Mouse (Mus musculus): ENCODE results near the gene Slc25a44. TPM values are rescaled to one million over a fixed set of nuclear protein-coding genes. Genes with fewer than 3 reads are reported as not detected.
"Not testable (repeated sequence)": the region's sequence is repeated elsewhere in the genome, so short reads cannot be mapped to it uniquely, and the experiment has no call there.

Gene Slc25a44
- total RNA-seq, 2 experiments from 2014 or later = 11.1 to 17.9 TPM

DNA sequence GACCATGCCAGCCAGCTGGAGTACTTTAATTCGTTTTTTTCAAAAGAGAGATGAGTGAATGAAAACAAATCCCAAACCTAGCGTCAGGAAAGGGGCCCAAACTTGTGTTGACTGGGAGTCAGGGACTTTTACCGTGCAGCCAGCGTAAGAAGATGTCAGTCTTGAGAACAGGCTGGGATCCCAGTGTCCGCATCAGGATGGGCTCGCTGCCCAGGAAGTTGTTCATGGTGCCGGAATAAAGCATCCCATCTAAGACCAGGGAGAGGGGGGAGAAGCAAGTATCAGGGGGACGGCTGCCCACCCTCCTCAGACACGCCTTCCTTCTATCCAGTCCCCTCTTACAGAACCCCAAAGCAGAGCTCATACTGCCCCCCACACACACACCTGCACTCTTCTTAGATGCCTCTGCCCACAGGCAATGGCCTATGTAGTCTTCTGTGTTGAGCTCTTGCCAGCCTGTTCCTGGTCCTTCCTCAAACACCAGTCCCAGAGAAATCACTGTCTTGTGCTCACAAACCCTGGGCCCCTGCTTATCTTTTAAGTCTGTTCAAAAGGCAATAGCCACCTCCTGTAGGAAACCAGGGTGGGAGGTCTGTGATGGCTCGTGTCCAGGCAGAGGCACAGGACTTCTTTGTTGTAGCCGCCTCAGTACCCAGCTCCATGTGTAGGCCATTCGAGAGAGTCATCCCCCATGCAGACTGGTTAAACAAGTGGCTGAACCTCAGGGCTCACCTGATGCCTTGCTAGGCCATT, 25.6 kb upstream of the Slc25a44 start:
- ATAC-seq (replicated peaks; ENCODE audit: poor library complexity) = no peak

DNA sequence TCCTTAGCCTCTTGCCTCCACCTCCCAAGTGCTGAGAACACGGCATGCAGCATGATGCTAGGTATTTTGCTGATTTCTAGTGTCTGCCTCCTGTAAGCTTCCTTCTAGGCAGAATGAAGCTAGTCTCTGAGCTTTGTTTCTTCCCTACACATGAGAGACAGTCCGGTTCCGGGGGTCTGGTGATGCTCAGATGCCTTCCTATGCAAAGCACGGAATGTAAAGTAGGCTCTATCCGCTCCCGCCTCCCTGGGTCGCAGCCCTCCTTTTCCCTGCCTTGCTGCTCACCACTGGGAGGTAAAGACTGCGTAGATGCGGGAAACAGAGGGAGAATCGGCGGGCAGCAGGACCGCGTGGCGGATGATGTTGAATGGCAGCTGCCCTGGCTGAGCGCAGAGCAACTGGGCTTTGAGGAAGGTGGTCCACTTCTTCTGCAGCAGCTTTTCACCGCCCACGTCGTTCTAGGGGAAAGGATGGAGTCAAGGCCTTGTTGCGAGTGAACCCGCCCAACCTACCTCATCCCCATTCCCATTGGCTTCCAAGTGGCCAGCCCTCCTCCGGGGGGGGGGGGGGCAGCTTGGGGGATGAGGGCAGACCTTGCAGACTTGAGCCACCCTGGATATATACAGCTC, 24.6 kb upstream of the Slc25a44 start:
- no peak for ATAC-seq (replicated peaks; ENCODE audit: poor library complexity)

DNA sequence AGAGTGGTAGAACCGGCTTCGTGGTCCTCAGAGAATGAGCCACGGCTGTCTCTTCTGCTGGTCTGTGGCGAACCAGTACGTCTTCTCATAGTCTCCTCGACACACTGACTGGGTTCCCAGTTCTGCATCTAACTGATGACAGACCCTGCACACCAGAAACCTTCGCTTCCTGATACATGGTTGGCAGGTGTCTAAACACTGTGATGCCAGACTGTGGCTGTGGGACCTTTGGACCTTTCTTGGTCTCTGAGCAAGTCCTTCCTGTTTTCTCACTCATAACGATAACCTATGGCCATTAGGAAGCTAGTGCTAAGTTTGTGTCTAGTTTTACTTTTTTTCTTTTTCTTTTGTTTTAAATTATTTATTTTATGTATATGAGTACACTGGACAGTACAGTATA, 23.5 kb upstream of the Slc25a44 start:
- ATAC-seq (replicated peaks; ENCODE audit: poor library complexity) = no peak

DNA sequence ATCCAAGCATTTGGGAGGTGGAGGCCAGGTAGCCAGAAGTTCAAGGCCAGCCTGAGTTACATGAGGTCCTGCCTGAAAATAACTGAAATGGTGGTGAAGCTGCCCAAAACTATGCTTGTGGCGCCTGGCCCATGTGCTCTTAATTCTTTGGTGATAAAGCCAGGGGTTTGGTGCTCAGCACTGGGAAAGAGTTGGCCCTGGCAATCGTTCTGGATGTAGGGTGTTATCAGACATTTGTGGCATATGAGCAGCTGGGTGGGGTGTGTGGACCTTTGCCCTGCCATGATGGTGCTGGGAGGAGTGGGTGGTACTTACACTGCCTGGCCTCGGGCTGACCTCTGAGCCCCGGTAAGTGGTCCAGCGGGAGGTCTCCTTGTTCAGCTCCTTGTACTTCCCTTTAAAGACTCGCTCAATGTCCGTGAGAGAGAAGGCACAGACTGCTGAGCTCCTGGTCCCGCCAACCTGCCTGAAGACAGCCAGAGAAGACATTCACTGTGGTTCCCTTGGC, 22.8 kb upstream of the Slc25a44 start:
- ATAC-seq (replicated peaks; ENCODE audit: poor library complexity) = peak; percentile 59

DNA sequence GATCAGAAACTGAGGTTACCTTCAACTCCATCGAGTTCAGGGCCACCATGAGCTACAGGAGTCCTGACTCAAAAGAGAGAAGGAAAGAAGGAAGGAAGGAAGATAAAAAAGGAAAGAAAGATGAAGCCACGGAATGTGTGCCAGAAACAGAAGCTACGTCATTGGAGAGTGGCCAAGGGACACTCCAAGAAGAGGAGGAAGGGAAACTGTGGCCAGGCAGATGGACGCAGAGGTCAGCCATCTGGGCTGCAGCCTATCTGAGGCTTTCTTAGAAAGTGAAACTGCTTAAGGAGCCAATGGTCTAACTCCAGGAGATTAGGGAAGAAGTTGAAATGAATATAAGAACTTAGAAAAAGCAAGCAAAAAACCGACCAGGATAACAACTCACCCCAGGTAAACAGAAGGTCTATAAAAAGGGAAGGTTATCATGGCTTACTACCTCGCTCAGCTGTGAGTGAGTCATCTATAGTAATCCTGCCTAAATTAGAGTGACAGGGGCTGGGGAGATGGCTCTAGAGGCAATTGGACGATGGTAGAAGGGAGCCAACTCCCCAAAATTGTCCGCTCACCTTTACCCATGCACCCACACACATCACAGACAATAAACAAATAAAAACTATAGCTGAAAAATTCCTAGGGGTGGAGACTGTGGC, 21.7 kb upstream of the Slc25a44 start:
- ATAC-seq (replicated peaks; ENCODE audit: poor library complexity) = 0 out of 2 replicates have a peak, but pooled peaks have one; percentile 30

DNA sequence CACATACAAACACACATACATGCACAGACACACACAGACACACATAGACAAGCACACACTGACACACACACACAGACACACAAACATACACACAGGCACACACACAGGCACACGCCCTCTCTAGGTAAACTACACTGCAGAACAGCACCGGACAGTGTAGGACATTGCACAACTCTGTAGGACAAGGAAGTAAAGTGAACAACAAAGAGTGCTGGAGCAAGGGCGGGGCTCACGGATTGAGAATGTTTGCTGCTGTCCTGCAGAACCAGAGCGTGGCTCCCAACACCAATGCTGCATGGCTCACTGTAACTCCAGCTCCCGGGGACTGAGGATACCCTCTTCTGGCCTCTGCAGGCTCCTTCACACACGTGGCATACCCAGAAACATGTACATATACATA, 17.9 kb upstream of the Slc25a44 start:
- peak; percentile 59 for ATAC-seq (replicated peaks; ENCODE audit: poor library complexity)

DNA sequence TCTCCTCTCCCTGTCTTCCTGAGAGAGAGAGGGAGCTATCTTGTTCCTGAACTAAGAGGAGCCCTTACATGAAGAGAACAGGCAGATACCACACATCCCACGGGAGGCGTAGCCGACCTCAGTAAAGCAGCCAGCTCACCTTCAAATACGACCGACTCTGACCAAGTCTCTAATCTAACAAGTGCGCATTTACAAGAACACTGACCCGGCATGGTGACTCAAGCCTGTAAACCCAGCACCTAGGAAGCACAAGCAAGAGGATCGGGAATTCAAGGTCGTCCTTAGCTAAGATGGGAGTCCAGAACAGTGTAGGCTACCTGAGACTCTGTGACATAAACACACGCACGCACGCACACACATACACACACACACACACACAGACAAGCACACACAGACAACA, 17.5 kb upstream of the Slc25a44 start:
- ATAC-seq (replicated peaks; ENCODE audit: poor library complexity) = no peak

DNA sequence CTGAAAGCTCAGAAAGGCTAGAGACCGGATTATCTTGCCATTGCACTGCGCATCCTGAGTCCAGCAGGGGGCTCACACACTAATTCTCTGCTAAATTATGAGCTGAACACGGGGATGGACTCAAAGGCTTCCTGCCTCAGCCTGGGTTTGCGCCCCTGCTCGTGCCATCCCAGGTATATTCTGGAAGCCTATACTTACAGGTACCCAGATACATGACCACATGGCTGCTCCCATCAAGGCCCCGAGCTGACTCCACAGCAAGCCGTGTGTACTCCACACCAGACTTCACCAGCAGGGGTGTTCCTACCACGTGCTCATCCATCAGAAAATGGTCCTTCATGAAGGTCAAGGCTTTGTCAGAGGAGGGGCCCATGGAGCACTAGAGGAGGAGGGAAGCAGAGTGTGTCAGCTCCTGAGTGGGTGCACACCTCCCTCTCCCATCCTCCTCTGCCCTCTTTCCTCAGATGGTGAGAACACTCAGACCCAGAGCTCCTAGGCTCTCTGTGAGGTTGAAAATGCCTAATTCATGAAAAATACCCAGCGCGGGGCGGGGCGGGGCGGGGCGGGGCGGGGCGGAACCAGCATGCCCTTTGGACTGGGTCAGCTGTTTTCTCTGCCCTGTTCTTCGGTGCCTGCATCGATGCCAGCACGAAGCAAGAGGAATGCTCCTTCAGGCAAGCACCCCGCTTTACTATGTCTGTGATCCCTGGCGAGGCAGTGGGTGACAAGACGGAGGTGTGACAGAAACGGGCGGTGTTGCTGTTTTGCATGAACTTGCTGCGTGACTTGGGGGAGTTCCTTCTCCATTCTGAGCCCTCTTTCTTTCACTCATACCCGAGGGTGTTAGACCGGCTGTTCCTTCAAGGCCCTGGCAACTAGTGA, 15.8 kb upstream of the Slc25a44 start:
- peak; percentile 64 for ATAC-seq (replicated peaks; ENCODE audit: poor library complexity)

DNA sequence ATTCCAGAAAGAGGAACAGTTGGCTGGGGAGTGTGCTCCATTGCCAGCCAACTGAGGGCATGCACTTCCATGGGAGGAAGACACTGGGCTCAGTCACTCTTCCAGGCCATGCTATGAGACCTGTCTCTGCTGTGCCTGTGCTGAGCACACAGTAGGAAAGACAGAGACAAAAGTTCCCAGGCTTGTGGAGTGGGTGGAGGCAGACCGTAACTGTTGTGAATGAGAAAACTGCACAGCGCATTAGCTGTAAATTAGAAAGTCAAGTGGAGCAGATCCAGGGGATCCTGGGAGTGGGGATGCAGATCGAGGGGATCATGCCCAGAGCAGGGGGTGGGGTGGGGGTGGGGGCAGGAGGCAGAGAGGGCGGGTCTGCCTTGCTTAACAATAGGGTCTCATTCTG, 14.6 kb upstream of the Slc25a44 start:
- no peak for ATAC-seq (replicated peaks; ENCODE audit: poor library complexity)

DNA sequence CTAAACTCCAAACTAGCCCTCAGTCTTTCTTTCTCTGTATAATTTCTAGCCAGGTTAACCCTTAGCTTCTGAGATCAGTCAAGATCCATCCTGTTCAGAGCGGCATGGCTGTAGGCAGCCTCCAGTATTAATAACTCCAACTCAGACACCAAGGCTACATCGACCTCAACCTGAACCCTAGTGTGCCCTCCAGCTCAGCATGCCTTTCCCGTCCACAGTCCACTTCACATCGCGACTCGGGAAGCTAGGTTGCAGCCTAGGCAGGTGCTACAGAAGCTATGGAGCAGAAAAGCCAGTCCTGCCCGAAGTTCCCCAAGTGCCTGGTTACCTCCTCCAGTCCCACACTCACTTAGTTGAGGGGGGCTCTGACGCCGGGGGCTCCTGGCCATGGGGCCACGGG, 12.5 kb upstream of the Slc25a44 start:
- no peak for ATAC-seq (replicated peaks; ENCODE audit: poor library complexity)

DNA sequence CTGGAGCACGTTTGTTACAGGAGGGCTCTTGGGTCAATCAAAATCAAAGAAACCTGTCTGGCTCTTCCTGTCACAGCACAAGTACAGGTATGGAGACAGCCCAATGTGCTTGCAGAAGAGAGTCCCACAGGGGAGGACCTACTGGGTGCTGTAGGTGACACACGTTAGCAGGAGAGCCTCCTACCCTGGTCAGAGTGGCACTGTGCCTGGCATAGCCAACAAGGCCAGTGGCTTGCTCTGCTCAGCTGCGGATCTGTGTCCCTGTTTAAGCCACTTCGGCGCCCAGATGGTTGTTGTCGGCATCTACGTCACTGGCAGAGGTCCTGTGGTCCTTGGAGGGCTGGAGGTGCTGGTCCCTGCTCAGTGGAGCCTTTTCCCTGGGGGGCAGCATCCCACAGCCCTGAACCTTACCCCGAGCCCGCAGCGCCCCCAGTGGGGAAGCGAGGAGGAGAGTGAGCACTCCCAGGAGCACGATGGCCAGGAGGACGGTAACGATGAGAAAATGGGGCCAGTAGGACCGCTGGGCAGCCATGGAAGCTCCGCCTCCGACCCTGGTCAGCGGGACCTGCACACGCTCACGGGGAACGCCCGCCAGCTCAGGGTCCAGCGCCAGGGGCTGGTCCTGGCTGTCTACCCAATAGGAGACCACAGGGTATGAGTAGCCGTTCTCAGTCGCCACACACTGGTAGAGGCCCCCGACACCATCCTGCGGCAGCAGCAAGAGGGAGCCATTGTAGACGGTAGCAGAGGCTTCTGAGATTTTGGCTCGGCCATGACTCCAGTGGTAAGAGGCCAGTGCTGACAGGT, 11.7 kb upstream of the Slc25a44 start:
- peak; percentile 80 for ATAC-seq (replicated peaks; ENCODE audit: poor library complexity)

DNA sequence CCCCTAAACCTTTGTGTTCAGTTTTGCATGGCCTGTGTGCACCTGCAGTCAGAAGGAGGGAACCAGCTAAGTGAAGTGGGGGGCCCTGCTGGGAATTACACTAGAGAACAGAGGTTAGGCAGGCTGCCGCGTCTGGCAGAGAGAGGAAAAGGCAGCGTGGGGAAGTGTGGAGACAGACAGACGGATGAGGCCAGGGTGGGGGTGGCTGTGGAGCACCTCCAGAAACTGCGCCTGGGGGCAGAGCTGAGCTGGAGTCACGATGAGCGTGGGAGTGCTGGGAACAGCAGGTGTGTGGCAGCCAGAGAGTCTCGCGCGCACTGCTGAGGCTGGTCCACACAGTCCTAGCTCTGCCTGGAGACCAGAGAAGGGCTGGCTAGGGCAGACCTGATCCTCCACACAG, 10.6 kb upstream of the Slc25a44 start:
- no peak for ATAC-seq (replicated peaks; ENCODE audit: poor library complexity)

DNA sequence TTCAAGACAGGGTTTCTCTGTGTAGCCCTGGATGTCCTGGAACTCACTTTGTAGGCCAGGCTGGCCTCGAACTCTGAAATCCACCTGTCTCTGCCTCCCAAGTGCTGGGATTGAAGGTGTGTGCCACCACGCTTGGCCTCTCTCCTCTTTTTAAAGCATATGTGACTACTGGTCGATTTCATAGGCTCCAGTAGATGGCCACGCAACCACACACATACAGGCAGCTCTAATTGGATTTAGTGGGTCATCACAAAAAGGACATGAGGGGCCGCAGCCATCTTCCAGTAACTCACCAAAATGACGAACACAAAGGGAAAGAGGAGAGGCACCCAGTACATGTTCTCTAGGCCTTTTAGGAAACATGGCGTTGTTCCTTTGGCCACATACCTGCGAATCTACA, 3.7 kb upstream of the Slc25a44 start:
- ATAC-seq (replicated peaks; ENCODE audit: poor library complexity) = not testable (repeated sequence)

DNA sequence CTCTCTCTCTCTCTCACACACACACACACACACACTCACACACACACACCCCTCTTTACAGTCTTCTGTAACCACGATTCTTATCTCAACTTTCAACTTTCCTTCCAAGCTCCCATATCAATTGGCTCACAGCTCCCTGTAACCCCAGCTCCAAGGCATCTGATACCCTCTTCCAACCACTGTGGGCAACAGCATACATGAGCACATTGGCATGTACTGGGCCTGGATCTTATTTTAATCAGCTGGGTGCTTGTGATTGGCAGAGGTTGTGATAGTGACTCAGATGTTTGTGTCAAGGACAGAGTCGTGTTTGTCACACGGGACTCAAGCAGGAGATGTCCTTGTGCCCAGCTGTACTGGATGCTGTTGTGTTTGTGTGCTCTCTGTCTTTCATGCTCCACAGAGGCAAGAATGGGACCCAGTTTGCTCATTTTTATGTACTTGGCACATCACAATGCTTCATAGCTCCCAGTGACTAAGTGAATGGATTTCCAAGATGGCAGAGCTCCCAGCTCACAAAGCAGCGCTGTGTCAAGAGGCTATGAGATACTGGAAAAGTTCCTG, 2.5 kb upstream of the Slc25a44 start:
- peak; percentile 32 for ATAC-seq (replicated peaks; ENCODE audit: poor library complexity)

DNA sequence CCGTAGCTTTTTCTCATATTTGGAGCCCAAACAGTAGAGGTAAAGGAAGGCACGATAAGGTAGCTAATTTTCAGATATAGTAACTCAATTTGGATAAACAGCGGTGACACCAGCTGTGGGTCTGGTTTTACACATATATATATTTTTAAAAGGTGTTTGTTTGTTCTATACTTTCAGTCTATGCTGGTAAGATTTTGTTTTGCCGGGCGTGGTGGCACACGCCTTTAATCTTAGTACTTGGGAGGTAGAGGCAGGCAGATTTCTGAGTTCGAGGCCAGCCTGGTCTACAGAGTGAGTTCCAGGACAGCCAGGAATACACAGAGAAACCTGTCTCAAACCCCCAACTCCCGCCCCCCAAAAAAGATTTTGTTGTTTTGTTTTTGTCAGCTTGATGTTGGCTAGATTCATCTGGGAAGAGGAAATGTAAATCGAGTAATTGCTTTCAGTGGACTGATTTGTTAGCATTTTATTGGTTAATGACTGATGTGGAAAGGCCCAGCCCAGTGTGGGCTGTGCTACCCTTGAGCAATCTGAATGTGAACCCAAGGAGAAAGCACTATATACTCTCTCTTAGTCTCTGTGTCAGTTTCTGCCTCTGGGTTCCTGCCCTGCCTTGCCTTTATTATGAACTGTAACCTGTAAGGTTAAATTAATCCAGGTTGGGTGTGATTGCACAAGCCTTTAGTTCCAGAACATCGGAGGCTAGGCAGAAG, 925 bp upstream of the Slc25a44 start:
- ATAC-seq (replicated peaks; ENCODE audit: poor library complexity) = no peak

DNA sequence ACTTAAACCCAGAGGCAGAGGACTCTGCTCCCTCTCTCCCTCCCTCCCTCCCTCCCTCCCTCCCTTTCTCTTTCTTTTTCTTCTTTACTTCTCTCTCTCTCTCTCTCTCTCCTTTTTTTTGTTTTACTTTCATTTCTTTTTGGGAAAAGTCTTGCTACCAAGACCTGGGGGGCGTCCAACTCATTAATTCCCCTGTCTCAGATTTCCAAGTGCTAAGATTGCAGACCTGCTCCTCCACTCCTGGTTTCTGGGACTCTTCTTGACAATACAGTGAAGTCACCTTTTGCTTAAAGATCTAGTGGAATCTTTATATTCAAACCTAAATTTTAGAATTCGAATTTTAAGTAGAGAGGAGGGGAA, 371 bp upstream of the Slc25a44 start:
- ATAC-seq (replicated peaks; ENCODE audit: poor library complexity) = no peak

DNA sequence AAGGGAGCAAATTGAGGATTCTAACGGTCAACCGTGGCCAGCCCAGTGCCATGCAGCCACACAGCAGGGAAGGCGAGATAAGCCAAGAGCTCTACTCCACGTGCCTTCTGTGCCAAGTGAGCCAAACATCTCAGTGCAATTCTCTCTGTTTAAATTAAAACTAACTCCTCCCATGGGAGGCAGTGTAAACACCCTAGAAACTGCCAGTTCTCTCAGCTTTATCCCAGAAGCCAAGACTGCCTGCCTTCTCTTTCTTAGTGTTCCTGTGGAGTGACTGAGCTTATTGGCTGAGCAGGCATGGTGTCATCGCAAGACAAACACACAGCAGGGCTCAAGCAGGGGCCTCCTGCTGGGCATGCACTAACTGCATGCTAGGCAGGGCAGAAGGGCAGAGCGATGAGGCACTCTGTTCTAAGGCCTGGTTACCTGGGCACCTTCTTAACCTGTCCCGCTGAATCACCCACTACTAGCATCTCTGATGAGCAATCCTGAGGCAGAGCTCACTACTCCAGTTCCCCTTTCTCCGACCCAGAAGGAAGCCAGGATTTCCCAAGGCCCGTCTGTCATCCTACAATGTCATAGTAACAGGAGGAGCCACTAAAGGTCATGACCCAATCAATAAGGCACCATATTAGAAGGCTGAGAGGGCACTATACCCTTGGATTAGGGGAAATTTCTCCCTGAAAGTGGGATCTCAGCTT, 2.8 kb downstream of the Slc25a44 start:
- peak; percentile 58 for ATAC-seq (replicated peaks; ENCODE audit: poor library complexity)

DNA sequence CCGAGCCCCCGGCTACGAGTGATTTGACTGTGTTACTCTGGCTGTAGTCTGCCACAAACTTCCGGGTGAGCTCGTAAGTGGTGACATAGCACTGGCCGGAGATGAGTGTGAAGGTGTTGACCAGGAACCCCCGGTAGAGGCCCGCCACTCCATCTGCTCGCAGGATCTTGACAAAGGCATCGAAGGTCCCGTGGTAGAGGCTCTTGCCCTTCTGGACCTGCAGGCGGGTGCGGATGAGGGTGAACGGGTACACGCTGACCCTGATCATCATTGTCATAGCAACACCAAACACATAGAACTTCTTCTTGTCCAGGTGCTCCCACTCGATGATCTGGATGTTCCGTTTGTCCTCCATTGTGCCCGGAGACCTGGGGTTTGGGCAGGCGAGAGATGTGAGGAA, 4.2 kb downstream of the Slc25a44 start:
- no peak for ATAC-seq (replicated peaks; ENCODE audit: poor library complexity)

DNA sequence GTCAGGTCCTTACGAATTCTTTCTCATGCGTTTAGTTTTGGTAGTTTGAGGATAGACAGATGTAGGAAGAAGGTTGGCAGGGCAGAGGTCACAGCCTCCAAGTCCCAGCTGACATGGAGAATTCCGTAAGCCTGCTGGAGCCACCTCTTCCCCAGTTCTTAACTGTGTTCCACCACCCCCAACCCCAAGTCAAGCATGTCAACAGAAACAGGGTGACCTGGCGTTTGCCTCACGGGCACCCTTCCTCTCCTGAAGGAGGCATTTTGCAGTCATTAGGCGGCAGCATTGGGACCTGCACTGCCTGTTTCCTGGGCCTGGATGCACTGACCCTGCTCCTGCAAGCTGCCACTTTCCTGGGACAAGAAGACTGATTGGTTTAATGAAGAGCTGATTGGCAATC, 6.9 kb downstream of the Slc25a44 start:
- no peak for ATAC-seq (replicated peaks; ENCODE audit: poor library complexity)

Data from megakaryocyte progenitor cell, adult 5-6 weeks (primary cell).